Mouse (Mus musculus) embryo, embryonic 11 days (tissue): ENCODE data around the gene Ncoa3.

Experiments used
- DNase-seq: peaks from one replicate; pipeline ENCODE4 v3.0.0-alpha.2; 2015

Ncoa3 gene

GRCm38 (mm10) chr2:165974383-165974782 lies 18.1 kb upstream of the Ncoa3 start:
- no peak for DNase-seq

GRCm38 (mm10) chr2:165976186-165976585 lies 16.2 kb upstream of the Ncoa3 start:
- DNase-seq, result no peak

- no peak for DNase-seq
These were observed 15.6 kb upstream of the Ncoa3 start for GRCm38 (mm10) chr2:165976874-165977273.

GRCm38 (mm10) chr2:165978119-165978518 lies 14.3 kb upstream of the Ncoa3 start:
- DNase-seq, result no peak

- DNase-seq, result no peak
These were observed 11.0 kb upstream of the Ncoa3 start for GRCm38 (mm10) chr2:165981248-165981977.

- DNase-seq, result peak; percentile 43
These were observed 9.7 kb upstream of the Ncoa3 start for GRCm38 (mm10) chr2:165982512-165983389.

- no peak for DNase-seq
These were observed 8.1 kb upstream of the Ncoa3 start for GRCm38 (mm10) chr2:165984318-165984717.

GRCm38 (mm10) chr2:165984891-165985290 lies 7.5 kb upstream of the Ncoa3 start:
- no peak for DNase-seq

GRCm38 (mm10) chr2:165985581-165985980 lies 6.9 kb upstream of the Ncoa3 start:
- no peak for DNase-seq

GRCm38 (mm10) chr2:165986921-165987453 lies 5.4 kb upstream of the Ncoa3 start:
- DNase-seq, result peak; percentile 83

- DNase-seq, result peak; percentile 22
These were observed 901 bp downstream of the Ncoa3 start for GRCm38 (mm10) chr2:165993173-165993900.

GRCm38 (mm10) chr2:165994341-165994740 lies 1.9 kb downstream of the Ncoa3 start:
- DNase-seq, result no peak

GRCm38 (mm10) chr2:165995711-165996110 lies 3.3 kb downstream of the Ncoa3 start:
- DNase-seq, result no peak

GRCm38 (mm10) chr2:165996130-165996529 lies 3.7 kb downstream of the Ncoa3 start:
- no peak for DNase-seq

GRCm38 (mm10) chr2:165997256-165997967 lies 5.0 kb downstream of the Ncoa3 start:
- DNase-seq, result no peak

- no peak for DNase-seq
These were observed 6.5 kb downstream of the Ncoa3 start for GRCm38 (mm10) chr2:165998969-165999368.

GRCm38 (mm10) chr2:165999790-166000189 lies 7.4 kb downstream of the Ncoa3 start:
- DNase-seq, result peak; percentile 75

- no peak for DNase-seq
These were observed 7.8 kb downstream of the Ncoa3 start for GRCm38 (mm10) chr2:166000242-166000641.

- peak; percentile 62 for DNase-seq
These were observed 8.3 kb downstream of the Ncoa3 start for GRCm38 (mm10) chr2:166000769-166001168.

GRCm38 (mm10) chr2:166001362-166001761 lies 8.9 kb downstream of the Ncoa3 start:
- DNase-seq, result no peak

GRCm38 (mm10) chr2:166001768-166002167 lies 9.3 kb downstream of the Ncoa3 start:
- no peak for DNase-seq

GRCm38 (mm10) chr2:166002429-166002828 lies 10.0 kb downstream of the Ncoa3 start:
- DNase-seq, result no peak
